Mouse (Mus musculus): ENCODE measurements around the gene Sh3bp5. TPM values are rescaled to one million over a fixed set of nuclear protein-coding genes. Genes with fewer than 3 reads are reported as not detected.

Sh3bp5 gene
- polyA plus RNA-seq, 1 experiment from 2014 or later, result 38.4 TPM

- WGBS, result 88% methylated on average over 7 of the region's 7 CpGs
- no peak overlapping the region for H3K27ac ChIP-seq (ENCODE audit: low read length)
- H3K4me3 ChIP-seq (ENCODE audit: low read depth, low read length), result no peak overlapping the region
- peaks cover 6% of the 10 kb centered on the region; the same call in 1 of the 2 replicates for H3K4me1 ChIP-seq (ENCODE audit: insufficient read depth, low read depth, low read length)
- no peak overlapping the region for H3K9ac ChIP-seq (replicated peaks; ENCODE audit: low read depth)
- no peaks in the 10 kb centered on the region for H3K9me3 ChIP-seq (ENCODE audit: low read length)
- no peaks in the 10 kb centered on the region for H3K36me3 ChIP-seq (ENCODE audit: insufficient read depth, low read length)
- TF ChIP-seq EP300 (IDR thresholded peaks at IDR 0.05) (no peak), CTCF (IDR thresholded peaks at IDR 0.05) (no peak)
- ATAC-seq (no peak), DNase-seq (ENCODE audit: low spot score) (no peak)
- H3K27me3 ChIP-seq (replicated peaks; ENCODE audit: insufficient read depth, low read length), result no peaks in the 10 kb centered on the region
- no peak overlapping the region for H3K4me2 ChIP-seq (replicated peaks; ENCODE audit: low read depth, low read length)
Measured at GRCm38 (mm10) chr14:31395629-31396199, 40.2 kb downstream of the Sh3bp5 start.

- WGBS, result 79% methylated on average over 9 of the region's 9 CpGs
- Histone ChIP-seq H3K4me1 (ENCODE audit: insufficient read depth, low read depth, low read length) (peaks cover 6% of the 10 kb centered on the region; the same call in 1 of the 2 replicates), H3K4me2 (replicated peaks; ENCODE audit: low read depth, low read length) (no peak overlapping the region), H3K9ac (replicated peaks; ENCODE audit: low read depth) (no peak overlapping the region), H3K4me3 (ENCODE audit: low read depth, low read length) (no peak overlapping the region), H3K27ac (ENCODE audit: low read length) (peak overlapping the region; percentile 68; the same call in 1 of the 2 replicates), H3K27me3 (replicated peaks; ENCODE audit: insufficient read depth, low read length) (peaks cover 1% of the 10 kb centered on the region; the same call in 1 of the 2 replicates), H3K9me3 (ENCODE audit: low read length) (no peaks in the 10 kb centered on the region), H3K36me3 (ENCODE audit: insufficient read depth, low read length) (no peaks in the 10 kb centered on the region)
- ATAC-seq (peak; percentile 79), DNase-seq (ENCODE audit: low spot score) (peak; percentile 89)
- TF ChIP-seq EP300 (IDR thresholded peaks at IDR 0.05) (no peak), CTCF (IDR thresholded peaks at IDR 0.05) (peak; percentile 48)
Measured at GRCm38 (mm10) chr14:31394822-31395532, 40.9 kb downstream of the Sh3bp5 start.

GRCm38 (mm10) chr14:31393936-31394630, 41.8 kb downstream of the Sh3bp5 start:
- H3K4me2 ChIP-seq (replicated peaks; ENCODE audit: low read depth, low read length), result no peak overlapping the region
- peak; percentile 87 for DNase-seq (ENCODE audit: low spot score)
- TF ChIP-seq EP300 (IDR thresholded peaks at IDR 0.05) (no peak), CTCF (IDR thresholded peaks at IDR 0.05) (no peak)
- no peaks in the 10 kb centered on the region for H3K36me3 ChIP-seq (ENCODE audit: insufficient read depth, low read length)
- H3K27ac ChIP-seq (ENCODE audit: low read length), result peak overlapping the region; percentile 68
- H3K4me1 ChIP-seq (ENCODE audit: insufficient read depth, low read depth, low read length), result peaks cover 6% of the 10 kb centered on the region; the same call in 1 of the 2 replicates
- no peaks in the 10 kb centered on the region for H3K9me3 ChIP-seq (ENCODE audit: low read length)
- no peak overlapping the region for H3K4me3 ChIP-seq (ENCODE audit: low read depth, low read length)
- ATAC-seq, result peak; percentile 83
- WGBS, result 77% methylated on average over 7 of the region's 7 CpGs
- no peak overlapping the region for H3K9ac ChIP-seq (replicated peaks; ENCODE audit: low read depth)
- H3K27me3 ChIP-seq (replicated peaks; ENCODE audit: insufficient read depth, low read length), result peaks cover 6% of the 10 kb centered on the region; the same call in 1 of the 2 replicates

GRCm38 (mm10) chr14:31393546-31393890, 42.4 kb downstream of the Sh3bp5 start:
- Histone ChIP-seq H3K27me3 (replicated peaks; ENCODE audit: insufficient read depth, low read length) (peaks cover 6% of the 10 kb centered on the region; the same call in 1 of the 2 replicates), H3K4me1 (ENCODE audit: insufficient read depth, low read depth, low read length) (peaks cover 6% of the 10 kb centered on the region; the same call in 1 of the 2 replicates), H3K36me3 (ENCODE audit: insufficient read depth, low read length) (no peaks in the 10 kb centered on the region), H3K9ac (replicated peaks; ENCODE audit: low read depth) (no peak overlapping the region), H3K4me3 (ENCODE audit: low read depth, low read length) (no peak overlapping the region), H3K4me2 (replicated peaks; ENCODE audit: low read depth, low read length) (no peak overlapping the region), H3K9me3 (ENCODE audit: low read length) (no peaks in the 10 kb centered on the region), H3K27ac (ENCODE audit: low read length) (peak overlapping the region; percentile 32)
- TF ChIP-seq CTCF (IDR thresholded peaks at IDR 0.05), result no peak
- no peak for TF ChIP-seq EP300 (IDR thresholded peaks at IDR 0.05)
- 61% methylated on average over 3 of the region's 3 CpGs for WGBS
- no peak for DNase-seq (ENCODE audit: low spot score)
- no peak for ATAC-seq

GRCm38 (mm10) chr14:31392873-31393545, 42.9 kb downstream of the Sh3bp5 start:
- ATAC-seq (no peak), DNase-seq (ENCODE audit: low spot score) (peak; percentile 77)
- Histone ChIP-seq H3K27me3 (replicated peaks; ENCODE audit: insufficient read depth, low read length) (peaks cover 6% of the 10 kb centered on the region; the same call in 1 of the 2 replicates), H3K4me2 (replicated peaks; ENCODE audit: low read depth, low read length) (no peak overlapping the region), H3K9me3 (ENCODE audit: low read length) (no peaks in the 10 kb centered on the region), H3K36me3 (ENCODE audit: insufficient read depth, low read length) (no peaks in the 10 kb centered on the region), H3K4me1 (ENCODE audit: insufficient read depth, low read depth, low read length) (peaks cover 6% of the 10 kb centered on the region; the same call in 1 of the 2 replicates), H3K27ac (ENCODE audit: low read length) (peak overlapping the region; percentile 61), H3K9ac (replicated peaks; ENCODE audit: low read depth) (no peak overlapping the region), H3K4me3 (ENCODE audit: low read depth, low read length) (no peak overlapping the region)
- 40% methylated on average over 8 of the region's 8 CpGs for WGBS
- TF ChIP-seq CTCF (IDR thresholded peaks at IDR 0.05) (no peak), EP300 (IDR thresholded peaks at IDR 0.05) (no peak; the same call in 1 of the 2 replicates)
